Mouse (Mus musculus) spleen, adult 18-20 months (tissue): ENCODE results near the gene Nrip1.

Source experiments
- DNase-seq, 2 experiments: peaks; one replicate each; pipeline ENCODE4 v3.0.0; 2022; ENCODE audit warnings: mixed read lengths in 2 of 2

The Nrip1 gene

DNA sequence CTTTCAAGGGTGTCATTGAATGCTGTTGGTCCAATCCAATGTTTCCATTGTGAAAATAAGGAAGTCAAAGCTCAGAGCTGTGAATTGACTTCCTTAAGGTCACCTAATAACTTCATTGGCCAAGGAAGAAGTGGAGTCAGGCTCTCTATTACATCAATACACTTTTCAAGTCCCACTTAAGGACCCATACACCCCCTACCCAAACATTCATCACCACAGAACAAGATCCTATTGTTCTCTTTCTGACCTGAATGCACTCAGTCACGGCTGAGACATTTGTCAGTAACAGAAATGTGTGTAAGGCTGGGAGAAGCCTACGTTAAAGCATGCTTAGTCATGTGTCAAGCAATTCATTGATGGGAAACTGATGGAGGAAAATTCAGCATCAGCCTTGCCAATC lies 107.8 kb downstream of the Nrip1 start:
- no peak for DNase-seq

DNA sequence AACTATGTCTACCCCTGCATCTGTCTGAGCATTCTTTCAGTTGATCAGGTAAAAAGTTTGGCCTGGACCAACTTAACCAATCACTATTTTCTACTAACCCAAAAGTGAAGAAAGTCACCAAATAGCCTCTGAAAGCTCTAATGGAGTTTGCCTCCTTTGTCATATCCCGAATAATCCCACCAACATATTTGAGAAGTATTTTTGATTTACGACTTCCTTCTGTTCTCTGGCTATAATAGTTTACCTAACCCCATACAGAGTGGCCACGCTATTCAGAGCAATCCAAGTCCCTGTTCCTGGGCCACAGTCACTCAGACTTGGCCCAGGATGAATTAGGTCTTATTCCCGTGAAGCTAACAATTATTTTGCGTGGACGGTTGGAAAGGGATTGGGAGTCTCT lies 108.3 kb downstream of the Nrip1 start:
- no peak for DNase-seq

DNA sequence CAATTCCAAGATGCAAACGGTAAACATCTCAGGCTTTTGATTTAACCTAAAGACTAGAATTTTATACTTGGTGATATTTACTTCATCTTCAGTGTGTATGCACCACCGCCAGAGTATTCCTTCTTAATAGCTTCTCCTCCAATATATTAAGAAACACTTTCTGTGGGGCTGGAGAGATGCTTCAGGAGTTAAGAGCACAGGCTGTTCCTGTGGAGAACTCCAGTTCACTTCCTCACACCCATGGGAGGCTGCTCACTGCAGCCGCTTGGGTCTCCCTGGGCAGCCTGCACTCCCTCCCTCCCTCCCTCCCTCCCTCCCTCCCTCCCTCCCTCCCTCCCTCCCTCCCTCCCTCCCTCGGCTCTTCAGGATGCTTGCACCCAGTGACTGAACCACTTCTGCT lies 110.2 kb downstream of the Nrip1 start:
- DNase-seq: no peak

DNA sequence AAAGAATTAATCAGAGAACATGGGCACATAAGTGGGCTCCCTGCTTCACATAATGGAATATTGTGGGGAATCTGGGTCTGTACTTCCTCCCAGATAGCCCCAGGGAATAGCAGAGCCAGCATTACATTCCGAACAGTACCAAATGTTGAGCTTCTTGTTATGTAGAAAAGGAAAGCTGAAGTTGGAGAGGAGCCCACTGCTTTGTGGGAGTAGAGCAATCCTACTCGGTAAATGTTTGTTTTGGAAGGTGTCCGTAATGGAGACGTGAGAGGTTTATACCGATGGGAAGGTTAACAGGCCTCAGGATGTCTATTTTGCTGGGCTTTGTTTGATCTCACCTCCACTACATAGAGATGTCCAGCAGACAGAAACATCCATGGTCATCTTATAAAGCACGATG lies 113.3 kb downstream of the Nrip1 start:
- DNase-seq: no peak

GRCm38 (mm10) chr16:76251826-76252225 lies 121.8 kb downstream of the Nrip1 start:
- DNase-seq: no peak

DNA sequence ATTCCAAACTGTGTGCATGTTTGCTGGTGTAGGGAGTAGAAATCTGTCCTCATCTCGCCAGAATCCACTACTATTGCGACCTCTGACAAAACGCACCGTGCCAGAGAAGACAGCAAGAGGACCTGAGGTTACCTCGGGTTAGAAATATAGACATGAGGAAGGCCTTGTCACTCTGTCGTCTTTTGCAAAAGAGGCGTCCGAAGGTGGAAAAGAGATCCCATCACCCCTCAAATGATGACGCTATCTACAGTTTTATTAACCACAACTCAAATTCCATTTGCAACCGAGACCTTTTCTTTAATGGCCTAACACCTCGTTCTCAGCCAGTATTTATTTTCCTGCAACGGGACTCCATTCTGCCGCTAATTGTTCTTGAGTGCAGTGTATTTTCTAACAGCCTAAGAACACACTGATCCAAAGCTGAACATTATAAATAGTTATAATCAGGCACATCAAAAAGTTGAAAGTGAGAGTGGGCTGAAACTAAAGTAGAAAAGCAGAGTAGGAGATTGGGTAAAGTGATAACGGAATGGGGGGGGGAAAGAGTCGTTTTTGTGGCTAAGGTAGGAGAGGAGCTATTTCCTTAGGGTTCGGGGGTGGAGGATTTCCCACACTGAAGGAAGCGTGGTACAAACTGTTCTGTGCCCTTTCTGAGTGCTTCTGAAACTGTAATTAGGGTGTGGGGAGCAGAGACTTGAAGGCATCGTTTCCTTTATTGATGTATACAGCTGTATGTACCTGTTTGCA lies 124.1 kb downstream of the Nrip1 start:
- DNase-seq: no peak

GRCm38 (mm10) chr16:76242850-76243249 lies 130.8 kb downstream of the Nrip1 start:
- no peak for DNase-seq

DNA sequence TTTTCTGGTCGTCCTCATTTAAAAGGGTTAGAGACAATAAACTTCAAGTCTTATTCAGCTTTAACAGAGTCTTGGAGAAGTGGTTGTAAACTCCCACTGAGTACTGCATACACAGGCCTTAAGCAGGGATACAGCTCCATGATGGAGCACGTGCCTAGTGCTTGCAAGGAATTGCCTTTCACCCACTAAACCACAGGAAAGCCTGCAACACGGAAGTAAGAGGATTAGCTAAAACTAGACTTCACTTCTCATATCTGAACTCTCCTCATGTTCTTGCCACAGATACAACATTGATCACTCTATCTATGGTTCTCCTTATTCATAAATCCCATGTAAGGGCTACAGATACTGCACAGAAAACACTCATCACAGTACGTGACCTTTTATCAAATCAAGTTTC lies 132.4 kb downstream of the Nrip1 start:
- DNase-seq: no peak

DNA sequence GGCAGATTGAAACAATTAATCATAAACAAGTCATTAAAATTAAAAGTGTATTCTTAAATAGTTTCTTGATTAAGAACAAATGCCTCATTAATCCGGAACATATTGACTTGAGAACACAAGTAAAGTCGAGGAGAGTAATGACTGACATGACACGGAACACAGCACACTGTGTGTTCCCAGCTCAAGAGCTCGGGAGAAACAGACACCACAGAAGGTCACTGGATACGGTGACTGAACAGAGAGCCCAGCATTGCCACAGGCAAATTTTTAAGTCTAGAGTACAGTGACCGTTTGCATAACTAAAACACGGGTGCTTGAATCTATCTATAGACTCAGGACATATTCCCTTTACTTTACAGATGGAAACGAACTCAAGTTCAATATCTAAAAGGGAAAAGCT lies 134.3 kb downstream of the Nrip1 start:
- no peak for DNase-seq

DNA sequence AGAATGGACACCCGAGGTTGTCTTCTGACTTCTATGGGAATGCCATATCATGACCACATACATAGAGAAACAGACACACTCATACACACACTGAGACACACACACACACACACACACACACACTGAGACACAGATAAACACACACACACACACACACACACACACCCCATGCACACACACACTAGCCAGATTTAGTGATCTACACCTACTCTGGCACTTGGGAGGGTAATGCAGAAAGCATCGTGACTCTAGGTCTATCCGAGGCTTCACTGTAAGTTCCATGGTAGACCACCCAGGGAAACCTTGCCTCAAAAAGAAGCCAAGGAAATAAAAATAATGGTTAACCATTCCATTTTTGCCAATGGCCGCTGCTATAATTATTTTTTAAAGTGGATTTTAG lies 134.8 kb downstream of the Nrip1 start:
- DNase-seq: no peak
